Mouse (Mus musculus) hindbrain, embryonic 11.5 days (tissue): Measurements from ENCODE around the gene Tshr. TPM values are rescaled to one million over a fixed set of nuclear protein-coding genes. Genes with fewer than 3 reads are reported as not detected.
"Not testable (repeated sequence)": the region's sequence is repeated elsewhere in the genome, so short reads cannot be mapped to it uniquely, and the experiment has no call there.

ENCODE experiments used
- ATAC-seq: fragments of 200-750 bp; cut with Nextera tagmentation; 2 replicates; pipeline ENCODE4 v1.8.0; 2017; ENCODE audit warnings: mild to moderate bottlenecking, moderate TSS enrichment, moderate library complexity; ENCODE audit not compliant: low FRiP score
- DNase-seq: peaks from one replicate; pipeline ENCODE4 v3.0.0-alpha.2; 2015; ENCODE audit warnings: low spot score
- H3K27ac ChIP-seq: fragments of 300-500 bp; sonication (generic); 2 replicates; pipeline ENCODE4 v1.5.1; 2014; ENCODE audit warnings: mild to moderate bottlenecking, low read depth, low read length
- H3K27me3 ChIP-seq: fragments of 300-500 bp; sonication (generic); 2 replicates; pipeline ENCODE4 v1.6.1; 2014; ENCODE audit warnings: mild to moderate bottlenecking, low read length, moderate library complexity, mixed read lengths; ENCODE audit not compliant: control insufficient read depth, insufficient read depth
- H3K36me3 ChIP-seq: fragments of 300-500 bp; sonication (generic); 2 replicates; pipeline ENCODE4 v1.6.1; 2014; ENCODE audit warnings: mild to moderate bottlenecking, low read length, moderate library complexity, mixed read lengths; ENCODE audit not compliant: control insufficient read depth, insufficient read depth
- H3K4me1 ChIP-seq: fragments of 300-500 bp; sonication (generic); replicated peaks from 2 replicates; pipeline ENCODE4 v1.6.1; 2014; ENCODE audit warnings: low read length, mixed read lengths; ENCODE audit not compliant: control insufficient read depth, insufficient read depth
- H3K4me2 ChIP-seq: fragments of 300-500 bp; sonication (generic); replicated peaks from 2 replicates; pipeline ENCODE4 v1.6.1; 2014; ENCODE audit warnings: mild to moderate bottlenecking, low read depth, low read length
- H3K4me3 ChIP-seq: fragments of 300-500 bp; sonication (generic); 2 replicates; pipeline ENCODE4 v1.5.1; 2014; ENCODE audit warnings: low read depth, low read length
- H3K9ac ChIP-seq: fragments of 300-500 bp; sonication (generic); 2 replicates; pipeline ENCODE4 v1.6.1; 2014; ENCODE audit warnings: low read depth, low read length
- H3K9me3 ChIP-seq: fragments of 300-500 bp; sonication (generic); 2 replicates; pipeline ENCODE4 v1.6.1; 2016; ENCODE audit warnings: low read length; ENCODE audit not compliant: control insufficient read depth
- WGBS: fragments of 180-500 bp; shearing (Covaris S2); extraction: QIAGEN DNeasy Blood & Tissue Kit; methylation state at CpG from one replicate; pipeline ENCODE4 v1.1.7; 2014; 5-methylcytosine and 5-hydroxymethylcytosine counted together
- polyA plus RNA-seq: library from polyadenylated mRNA; unstranded; fragments of >200 nt; fragmentation: Nextera tagmentation; extraction: Ambion mirVana; gene quantifications from 2 replicates; pipeline ENCODE4 v1.2.1, GENCODE M21; 2014

Gene Tshr
- polyA plus RNA-seq, 1 experiment from 2014 or later = not detected

DNA sequence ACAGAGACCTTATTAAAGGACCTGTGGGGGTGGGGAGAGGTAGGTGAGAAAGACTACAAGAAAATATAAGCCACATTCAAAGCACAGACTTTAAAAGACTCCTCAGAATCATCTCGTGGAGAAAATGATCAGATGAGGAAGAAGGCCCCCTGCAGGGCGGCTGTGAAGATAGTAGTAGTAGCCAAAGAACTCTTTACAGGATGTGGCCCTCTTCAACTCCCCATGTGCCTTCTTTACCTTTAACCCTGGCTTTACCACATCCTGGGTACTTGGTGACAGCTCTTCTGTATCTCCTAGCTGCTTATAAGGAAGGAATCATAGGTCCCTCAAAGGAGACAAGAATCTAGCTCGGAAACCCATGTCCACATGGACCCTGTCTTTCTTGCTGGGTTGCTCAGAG is 139.3 kb downstream of the Tshr start:
- no peaks in the 10 kb centered on the region for H3K27me3 ChIP-seq
- H3K36me3 ChIP-seq = no peaks in the 10 kb centered on the region
- no peaks in the 10 kb centered on the region for H3K4me1 ChIP-seq
- H3K4me2 ChIP-seq = no peak overlapping the region
- DNase-seq = no peak
- 74% methylated on average over 3 of the region's 3 CpGs for WGBS
- H3K4me3 ChIP-seq = no peak overlapping the region
- H3K9ac ChIP-seq = no peak overlapping the region
- H3K9me3 ChIP-seq = no peaks in the 10 kb centered on the region
- ATAC-seq = no peak
- no peak overlapping the region for H3K27ac ChIP-seq

DNA sequence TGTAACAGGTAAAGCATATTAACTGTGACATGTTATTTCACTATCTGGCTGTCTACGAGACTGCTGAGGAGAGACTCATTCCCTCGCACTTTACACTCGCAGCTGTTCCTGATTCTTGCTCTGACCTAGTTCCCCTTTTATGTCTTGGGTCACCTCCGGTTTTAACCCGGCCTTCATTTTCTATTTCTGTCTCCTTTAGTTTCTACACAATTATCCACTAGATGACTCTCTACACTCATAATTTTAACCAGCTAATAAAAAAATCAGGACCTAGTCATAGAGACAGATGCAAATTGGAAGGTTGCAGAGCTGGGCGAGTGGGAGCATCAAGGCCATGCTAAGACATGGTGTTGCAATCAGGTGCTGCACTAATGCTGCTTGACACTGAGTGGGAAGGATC is 150.2 kb downstream of the Tshr start:
- 88% methylated on average over 6 of the region's 6 CpGs for WGBS
- DNase-seq = no peak
- Histone ChIP-seq H3K9ac (no peak overlapping the region), H3K4me2 (no peak overlapping the region), H3K4me3 (no peak overlapping the region), H3K4me1 (no peaks in the 10 kb centered on the region), H3K27me3 (no peaks in the 10 kb centered on the region), H3K9me3 (no peaks in the 10 kb centered on the region), H3K27ac (no peak overlapping the region), H3K36me3 (no peaks in the 10 kb centered on the region)
- ATAC-seq = no peak

DNA sequence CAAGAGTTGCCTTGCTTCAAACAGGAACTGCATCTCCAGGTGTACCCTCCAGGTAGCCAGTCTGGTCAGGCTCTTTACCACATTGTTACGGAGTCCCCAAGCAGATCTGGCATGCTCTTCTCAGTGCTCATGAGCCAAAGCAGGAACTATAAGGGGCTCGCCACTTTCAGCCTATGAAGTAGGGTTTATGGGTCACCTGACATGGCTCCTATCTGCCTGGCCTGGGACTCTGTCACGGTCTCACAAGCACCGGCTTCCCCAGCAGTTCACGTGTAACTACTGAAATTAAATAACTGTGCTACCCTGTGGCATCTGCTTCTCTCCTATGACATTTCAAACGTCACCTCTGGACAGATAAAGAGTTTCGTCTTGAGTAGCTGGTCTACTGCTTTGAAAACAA is 155.8 kb downstream of the Tshr start:
- DNase-seq (no peak), ATAC-seq (no peak)
- Histone ChIP-seq H3K4me2 (no peak overlapping the region), H3K4me3 (no peak overlapping the region), H3K4me1 (no peaks in the 10 kb centered on the region), H3K9me3 (no peaks in the 10 kb centered on the region), H3K9ac (no peak overlapping the region), H3K27ac (no peak overlapping the region), H3K36me3 (no peaks in the 10 kb centered on the region), H3K27me3 (no peaks in the 10 kb centered on the region; the same call in 1 of the 2 replicates)
- WGBS = 92% methylated on average over 7 of the region's 7 CpGs

- ATAC-seq = no peak
- H3K36me3 ChIP-seq = no peaks in the 10 kb centered on the region
- no peak overlapping the region for H3K9ac ChIP-seq
- H3K4me3 ChIP-seq = no peak overlapping the region
- WGBS = 73% methylated on average over 9 of the region's 9 CpGs
- H3K9me3 ChIP-seq = no peaks in the 10 kb centered on the region
- H3K4me2 ChIP-seq = no peak overlapping the region
- no peak for DNase-seq
- H3K27ac ChIP-seq = no peak overlapping the region
- no peaks in the 10 kb centered on the region for H3K27me3 ChIP-seq
- H3K4me1 ChIP-seq = no peaks in the 10 kb centered on the region
These were observed 165.1 kb downstream of the Tshr start for GRCm38 (mm10) chr12:91549471-91549870.

DNA sequence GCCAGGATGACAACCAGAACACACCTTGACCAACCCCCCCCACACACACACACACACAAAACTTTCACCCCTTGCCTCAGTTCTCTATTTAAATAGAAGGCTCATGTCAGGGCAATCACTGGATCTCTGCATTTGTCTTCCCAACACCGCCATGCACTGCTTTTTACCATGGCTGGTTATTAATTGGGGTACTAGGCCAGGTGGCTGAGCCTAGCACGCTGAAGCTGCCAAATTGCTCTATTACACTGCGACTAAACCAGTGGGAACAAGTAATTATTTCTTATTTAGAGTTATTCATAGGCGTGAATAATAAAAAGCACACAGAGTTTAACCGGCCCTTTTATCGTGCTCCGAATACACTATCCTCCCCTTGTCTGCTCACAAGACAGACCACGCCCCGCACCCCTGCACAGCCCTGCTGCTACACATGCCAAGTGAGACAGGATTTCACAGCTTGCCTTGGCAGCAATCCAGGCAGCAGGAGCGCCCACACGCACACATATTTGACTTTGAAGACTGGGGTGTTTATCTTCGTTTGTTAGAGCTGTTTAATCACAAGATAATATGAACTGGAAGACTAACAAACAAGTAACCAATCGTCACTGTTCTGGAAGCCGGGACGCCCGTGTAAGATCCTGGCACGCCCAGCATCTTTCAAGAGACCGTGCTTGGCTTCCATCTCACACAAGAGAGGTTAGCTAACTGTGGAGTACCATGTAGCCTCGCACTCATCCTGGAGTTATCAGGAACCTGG is 167.6 kb downstream of the Tshr start:
- Histone ChIP-seq H3K4me1 (no peaks in the 10 kb centered on the region), H3K9me3 (no peaks in the 10 kb centered on the region), H3K9ac (no peak overlapping the region), H3K4me2 (no peak overlapping the region), H3K36me3 (no peaks in the 10 kb centered on the region), H3K27me3 (no peaks in the 10 kb centered on the region), H3K27ac (no peak overlapping the region), H3K4me3 (no peak overlapping the region)
- WGBS = 86% methylated on average over 19 of the region's 19 CpGs
- ATAC-seq = peak; percentile 76
- no peak for DNase-seq

DNA sequence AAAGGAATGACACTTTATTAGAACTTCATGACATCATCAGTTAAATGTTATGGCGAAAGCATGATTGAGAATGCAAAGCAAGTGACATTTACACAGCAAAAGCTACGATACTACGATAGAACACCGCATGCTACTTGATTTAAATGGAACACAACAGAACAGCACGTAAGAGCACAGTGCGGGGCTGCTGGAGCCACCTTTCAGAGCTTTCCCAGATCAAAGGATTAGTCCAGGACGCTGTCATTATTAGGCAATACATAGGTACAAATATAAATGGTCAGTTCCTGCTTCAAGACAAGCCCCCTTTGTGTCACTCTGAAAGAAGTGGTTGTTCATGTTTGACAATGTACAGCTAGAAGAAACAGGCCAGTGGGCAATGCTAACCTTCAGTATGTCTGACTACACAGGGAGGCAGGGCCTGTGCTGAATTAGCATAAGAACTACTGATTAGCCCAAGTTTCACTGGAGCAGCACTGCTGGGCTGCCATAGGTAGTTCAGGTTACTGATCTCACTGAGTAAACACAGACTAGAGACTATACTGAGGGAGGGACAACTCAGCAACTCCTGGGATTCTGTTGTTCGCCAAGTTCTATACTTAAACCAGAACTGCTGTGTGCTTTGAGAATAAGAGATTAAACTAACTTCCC is 173.1 kb downstream of the Tshr start:
- H3K4me3 ChIP-seq, H3K36me3 ChIP-seq, H3K9ac ChIP-seq, H3K4me2 ChIP-seq, H3K4me1 ChIP-seq, H3K9me3 ChIP-seq, H3K27ac ChIP-seq, DNase-seq, H3K27me3 ChIP-seq: not testable (repeated sequence)
- peak; percentile 51; the same call in 1 of the 2 replicates for ATAC-seq
- 85% methylated on average over 8 of the region's 8 CpGs for WGBS

DNA sequence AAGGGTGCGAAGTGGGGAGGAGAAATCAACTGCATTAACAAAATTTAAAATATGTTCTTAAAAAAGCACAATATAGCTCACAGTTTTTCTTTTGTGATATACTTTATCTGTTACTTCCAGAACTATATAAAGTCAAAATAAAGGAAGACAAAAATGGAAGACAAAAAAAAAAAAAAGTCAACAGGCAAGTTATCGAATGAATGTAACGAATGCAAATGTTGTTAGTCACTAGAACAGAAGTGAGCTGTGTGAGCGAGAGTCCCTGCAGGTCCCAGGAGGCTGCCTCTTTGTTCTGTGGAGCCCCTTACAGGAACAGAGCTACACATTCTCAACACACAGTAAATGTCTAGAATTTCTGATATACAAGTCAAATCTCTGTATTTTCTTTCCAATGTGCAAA is 173.8 kb downstream of the Tshr start:
- DNase-seq, H3K4me3 ChIP-seq, H3K9ac ChIP-seq, H3K9me3 ChIP-seq, H3K4me2 ChIP-seq, H3K27me3 ChIP-seq, ATAC-seq, H3K27ac ChIP-seq, H3K36me3 ChIP-seq, H3K4me1 ChIP-seq: not testable (repeated sequence)
- 81% methylated on average over 4 of the region's 4 CpGs for WGBS

DNA sequence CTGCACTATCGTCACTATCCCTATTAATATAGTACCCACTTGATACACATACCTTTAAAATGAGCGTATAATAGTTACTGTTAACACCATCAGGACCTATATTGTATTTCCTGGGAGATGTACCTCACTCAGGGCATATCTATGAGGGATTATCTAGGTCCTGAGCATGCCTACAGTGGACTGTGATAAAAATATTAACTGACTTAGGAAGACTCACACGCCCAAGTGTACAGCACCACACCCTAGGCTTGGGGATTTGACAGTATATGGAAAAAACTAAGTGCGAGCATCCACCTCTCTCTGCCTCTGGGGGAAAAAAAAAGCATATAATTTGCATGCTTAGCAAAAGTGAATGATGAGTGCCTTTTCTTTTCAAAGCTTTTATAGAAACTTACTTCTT is 182.8 kb downstream of the Tshr start:
- no peaks in the 10 kb centered on the region for H3K4me1 ChIP-seq
- H3K4me3 ChIP-seq = no peak overlapping the region
- H3K4me2 ChIP-seq = no peak overlapping the region
- no peak overlapping the region for H3K9ac ChIP-seq
- ATAC-seq (no peak), DNase-seq (no peak)
- no peaks in the 10 kb centered on the region for H3K27me3 ChIP-seq
- peaks cover 3% of the 10 kb centered on the region; the same call in 1 of the 2 replicates for H3K36me3 ChIP-seq
- WGBS = 96% methylated on average over 4 of the region's 4 CpGs
- no peak overlapping the region for H3K27ac ChIP-seq
- H3K9me3 ChIP-seq = no peaks in the 10 kb centered on the region

GRCm38 (mm10) chr12:91569255-91569654 is 184.9 kb downstream of the Tshr start:
- Histone ChIP-seq H3K9me3 (no peaks in the 10 kb centered on the region), H3K4me3 (no peak overlapping the region), H3K4me1 (no peaks in the 10 kb centered on the region), H3K27ac (no peak overlapping the region), H3K36me3 (peaks cover 3% of the 10 kb centered on the region; the same call in 1 of the 2 replicates), H3K9ac (no peak overlapping the region), H3K27me3 (no peaks in the 10 kb centered on the region), H3K4me2 (no peak overlapping the region)
- ATAC-seq (no peak), DNase-seq (no peak)
- 91% methylated on average over 3 of the region's 3 CpGs for WGBS
